Mouse (Mus musculus): ENCODE results near the gene Spag17. TPM values are rescaled to one million over a fixed set of nuclear protein-coding genes. Genes with fewer than 3 reads are reported as not detected.

The Spag17 gene
- not detected in 2 replicates for polyA plus RNA-seq (2012; ENCODE audit: insufficient read depth, insufficient read length, low replicate concordance, missing spikeins)

DNA sequence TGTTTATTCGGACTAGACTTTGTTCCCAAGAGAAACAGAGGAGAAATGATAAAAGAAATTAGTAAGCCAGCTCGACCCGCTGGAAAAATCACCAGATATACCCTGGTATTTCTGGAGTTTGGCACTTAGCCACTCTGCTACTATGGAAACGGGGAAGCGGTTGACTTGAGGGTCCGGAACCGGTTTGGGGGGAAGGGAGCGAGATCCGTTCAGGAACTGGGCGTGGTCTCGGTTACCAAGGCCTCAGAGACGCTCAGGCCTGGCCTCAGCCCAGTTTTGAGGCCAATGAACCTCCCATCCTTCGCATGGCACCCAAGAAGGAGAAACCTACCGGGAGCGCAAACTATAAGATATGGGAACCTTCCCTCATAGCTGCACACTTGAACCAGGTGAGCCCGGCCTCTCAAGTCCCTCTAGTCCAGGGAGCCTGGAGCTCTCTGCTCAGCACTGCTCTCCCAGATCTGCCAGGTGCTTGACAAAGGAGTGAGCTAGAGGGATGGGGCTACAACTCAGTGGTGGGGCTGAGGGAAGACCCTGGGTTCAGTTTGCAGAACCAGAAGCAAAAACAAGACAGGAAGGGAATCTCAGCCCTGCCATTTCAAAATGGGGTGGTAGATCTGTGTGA lies at the start of gene Spag17:
Spag17 (plus strand) TSS at position 220 of the 625 bp plus-strand sequence.
- Histone ChIP-seq H3K27ac (ENCODE audit: insufficient read depth, low read depth, low read length) (no peak within 1 kb of the TSS), H3K4me1 (ENCODE audit: control insufficient read depth, insufficient read depth, low read length) (peaks cover 6% of the 10 kb centered on the region), H3K4me3 (ENCODE audit: insufficient read depth, low read depth, low read length) (no peak within 1 kb of the TSS)
- TF ChIP-seq CTCF (IDR thresholded peaks at IDR 0.05; ENCODE audit: insufficient read depth, low read depth, low read length): no peak
- no peak for TF ChIP-seq POLR2A (IDR thresholded peaks at IDR 0.05; ENCODE audit: insufficient read depth, low read depth, low read length)
- 26% methylated on average over 16 of the region's 16 CpGs for WGBS

DNA sequence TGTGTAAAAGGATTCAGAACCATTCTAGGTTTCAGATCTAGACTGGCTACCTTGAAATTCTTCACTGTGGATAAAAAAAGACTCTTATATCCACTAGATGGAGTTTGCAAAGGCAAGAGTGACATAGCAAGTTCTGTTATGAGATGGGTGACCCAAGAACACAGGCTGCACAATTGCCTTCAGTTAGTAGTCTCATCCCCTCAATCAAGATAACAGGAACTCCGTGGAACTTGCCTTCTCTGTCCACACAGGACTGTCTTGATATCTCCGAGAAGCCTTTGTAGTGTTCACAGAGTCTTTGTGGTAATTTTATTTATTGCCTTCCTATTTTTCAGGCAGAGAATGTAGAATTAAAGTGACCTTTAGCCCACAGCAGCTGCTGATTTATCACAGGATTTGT lies 42.9 kb upstream of the Spag17 start:
- Histone ChIP-seq H3K4me1 (ENCODE audit: control insufficient read depth, insufficient read depth, low read length) (no peaks in the 10 kb centered on the region), H3K4me3 (ENCODE audit: insufficient read depth, low read depth, low read length) (no peak overlapping the region), H3K27ac (ENCODE audit: insufficient read depth, low read depth, low read length) (no peak overlapping the region)
- TF ChIP-seq CTCF (IDR thresholded peaks at IDR 0.05; ENCODE audit: insufficient read depth, low read depth, low read length): no peak
- no peak for TF ChIP-seq POLR2A (IDR thresholded peaks at IDR 0.05; ENCODE audit: insufficient read depth, low read depth, low read length)
- 82% methylated on average over 2 of the region's 2 CpGs for WGBS

DNA sequence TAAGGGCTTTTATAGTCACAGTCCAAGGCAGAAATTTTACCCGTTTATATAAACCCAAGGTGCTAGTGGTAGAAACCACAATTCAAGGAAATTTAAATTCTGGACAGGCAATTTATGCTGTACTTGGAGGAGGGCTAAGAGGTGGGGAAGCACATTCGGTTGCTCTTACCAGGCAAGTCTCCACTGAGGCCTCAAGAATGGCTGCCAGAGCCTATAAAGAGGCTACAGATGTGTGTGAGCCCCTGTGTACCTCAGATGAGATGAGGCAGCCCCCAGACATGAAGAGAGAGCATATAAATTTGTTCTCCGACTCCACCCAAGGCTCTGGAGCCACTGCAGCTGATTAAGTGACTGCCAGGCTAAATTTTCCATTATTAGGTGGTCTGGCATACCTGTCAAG lies 42.4 kb upstream of the Spag17 start:
- Histone ChIP-seq H3K4me3 (ENCODE audit: insufficient read depth, low read depth, low read length) (no peak overlapping the region), H3K27ac (ENCODE audit: insufficient read depth, low read depth, low read length) (no peak overlapping the region), H3K4me1 (ENCODE audit: control insufficient read depth, insufficient read depth, low read length) (no peaks in the 10 kb centered on the region)
- WGBS: 87% methylated on average over 3 of the region's 3 CpGs
- TF ChIP-seq CTCF (IDR thresholded peaks at IDR 0.05; ENCODE audit: insufficient read depth, low read depth, low read length): no peak
- TF ChIP-seq POLR2A (IDR thresholded peaks at IDR 0.05; ENCODE audit: insufficient read depth, low read depth, low read length): no peak

DNA sequence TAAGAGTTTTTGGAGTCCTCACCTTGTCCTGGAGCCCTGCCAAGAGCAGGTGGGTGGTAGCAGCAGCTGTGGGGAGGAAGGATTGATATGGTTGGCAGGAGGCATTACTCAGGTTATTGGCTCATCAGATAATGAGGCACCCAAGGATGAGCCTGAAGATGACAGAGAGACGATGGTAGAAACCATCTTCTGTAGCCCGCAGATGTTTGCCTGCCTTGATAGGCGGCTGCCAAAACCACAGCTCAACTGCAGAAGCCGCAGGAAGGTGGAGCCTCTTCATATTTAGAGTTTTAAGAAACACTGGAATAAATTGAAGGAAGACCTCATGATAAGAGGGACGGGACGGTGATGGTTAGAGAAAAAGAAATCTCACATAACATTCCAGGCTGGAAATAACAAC lies 42.0 kb upstream of the Spag17 start:
- Histone ChIP-seq H3K4me3 (ENCODE audit: insufficient read depth, low read depth, low read length) (no peak overlapping the region), H3K27ac (ENCODE audit: insufficient read depth, low read depth, low read length) (no peak overlapping the region), H3K4me1 (ENCODE audit: control insufficient read depth, insufficient read depth, low read length) (no peaks in the 10 kb centered on the region)
- TF ChIP-seq POLR2A (IDR thresholded peaks at IDR 0.05; ENCODE audit: insufficient read depth, low read depth, low read length) (no peak), CTCF (IDR thresholded peaks at IDR 0.05; ENCODE audit: insufficient read depth, low read depth, low read length) (no peak)
- WGBS: 91% methylated on average over 6 of the region's 6 CpGs

DNA sequence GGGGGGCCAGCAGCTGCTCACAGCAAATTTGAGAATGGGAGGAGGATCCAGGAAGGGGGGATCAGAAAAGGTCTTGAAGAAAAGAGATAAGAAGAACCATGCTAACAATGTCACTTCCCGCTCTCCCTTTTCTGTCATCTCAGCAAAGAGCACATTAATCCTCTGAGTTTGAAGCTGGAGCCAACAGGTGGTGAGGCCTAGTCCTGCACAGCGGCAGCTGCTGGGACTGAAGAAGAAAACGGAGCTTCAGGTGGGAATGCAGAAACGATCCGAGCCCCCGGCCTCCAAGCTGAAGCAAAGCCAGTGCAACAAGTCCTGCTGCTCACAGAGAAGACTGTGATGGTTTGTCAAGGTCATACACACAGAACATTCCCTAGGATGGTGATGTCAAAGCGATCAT lies 34.3 kb upstream of the Spag17 start:
- Histone ChIP-seq H3K4me1 (ENCODE audit: control insufficient read depth, insufficient read depth, low read length) (no peaks in the 10 kb centered on the region), H3K27ac (ENCODE audit: insufficient read depth, low read depth, low read length) (no peak overlapping the region), H3K4me3 (ENCODE audit: insufficient read depth, low read depth, low read length) (no peak overlapping the region)
- TF ChIP-seq POLR2A (IDR thresholded peaks at IDR 0.05; ENCODE audit: insufficient read depth, low read depth, low read length) (no peak), CTCF (IDR thresholded peaks at IDR 0.05; ENCODE audit: insufficient read depth, low read depth, low read length) (no peak)
- WGBS: 81% methylated on average over 7 of the region's 7 CpGs

DNA sequence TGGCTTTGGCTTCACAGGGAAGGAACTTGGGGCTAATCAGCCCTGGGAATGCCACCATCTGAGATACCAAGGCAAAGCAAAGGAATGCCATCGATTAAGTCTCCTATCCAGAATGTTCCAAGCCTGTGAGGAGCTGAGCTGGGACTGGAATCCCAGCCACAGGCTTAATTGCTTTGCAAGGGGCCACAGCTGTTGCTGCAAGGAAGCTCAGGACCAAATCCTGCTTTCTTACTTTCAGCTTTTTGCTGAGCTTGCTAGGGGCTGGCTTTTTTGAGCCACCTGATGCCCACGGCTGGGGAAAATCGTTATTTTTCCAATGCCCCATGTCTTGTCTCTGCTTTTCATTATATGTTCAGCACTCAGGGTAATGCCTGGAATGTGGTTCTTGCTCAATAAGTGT lies 30.6 kb upstream of the Spag17 start:
- TF ChIP-seq POLR2A (IDR thresholded peaks at IDR 0.05; ENCODE audit: insufficient read depth, low read depth, low read length) (no peak), CTCF (IDR thresholded peaks at IDR 0.05; ENCODE audit: insufficient read depth, low read depth, low read length) (no peak)
- WGBS: 67% methylated on average over 3 of the region's 3 CpGs
- Histone ChIP-seq H3K27ac (ENCODE audit: insufficient read depth, low read depth, low read length) (no peak overlapping the region), H3K4me3 (ENCODE audit: insufficient read depth, low read depth, low read length) (no peak overlapping the region), H3K4me1 (ENCODE audit: control insufficient read depth, insufficient read depth, low read length) (no peaks in the 10 kb centered on the region)

DNA sequence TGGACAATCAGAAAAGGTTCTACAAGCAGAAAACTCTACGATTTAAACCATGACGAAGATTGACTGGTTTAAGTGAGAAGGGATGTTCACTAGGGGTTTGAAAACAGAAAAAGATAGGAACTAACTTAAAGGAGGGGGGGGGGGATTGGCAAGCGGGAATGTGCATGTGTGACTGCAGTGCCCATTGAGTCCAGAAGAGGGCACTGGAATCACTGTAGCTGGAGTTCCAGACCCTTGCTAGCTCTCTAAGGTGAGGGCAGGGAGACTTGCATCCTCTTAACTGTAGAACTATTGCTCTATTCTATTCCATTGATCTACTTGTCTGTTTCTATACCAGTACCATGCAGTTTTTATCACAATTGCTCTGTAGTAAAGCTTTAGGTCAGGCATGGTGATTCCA lies 26.3 kb upstream of the Spag17 start:
- Histone ChIP-seq H3K4me3 (ENCODE audit: insufficient read depth, low read depth, low read length) (no peak overlapping the region), H3K4me1 (ENCODE audit: control insufficient read depth, insufficient read depth, low read length) (no peaks in the 10 kb centered on the region), H3K27ac (ENCODE audit: insufficient read depth, low read depth, low read length) (no peak overlapping the region)
- no peak for TF ChIP-seq CTCF (IDR thresholded peaks at IDR 0.05; ENCODE audit: insufficient read depth, low read depth, low read length)
- TF ChIP-seq POLR2A (IDR thresholded peaks at IDR 0.05; ENCODE audit: insufficient read depth, low read depth, low read length): no peak
- 77% methylated on average over 3 of the region's 3 CpGs for WGBS

DNA sequence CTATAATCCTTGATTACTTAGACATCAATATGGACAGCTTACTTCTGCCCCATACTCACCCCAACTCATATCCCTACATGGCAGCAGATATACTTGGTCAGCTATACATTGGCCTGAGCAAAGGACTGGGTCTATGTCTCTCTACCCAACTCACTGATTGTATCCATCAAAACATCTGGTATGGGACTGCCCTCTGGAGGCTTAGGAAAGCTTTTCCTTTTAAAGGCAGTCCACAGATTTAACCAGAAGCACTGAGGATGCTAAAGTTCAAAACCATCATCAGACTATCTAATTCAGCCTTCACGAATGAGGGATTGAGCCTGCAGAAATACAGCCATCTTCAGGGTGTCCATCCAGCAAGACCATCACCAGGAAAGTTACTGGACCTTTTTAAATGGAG lies 20.5 kb upstream of the Spag17 start:
- no peak for TF ChIP-seq CTCF (IDR thresholded peaks at IDR 0.05; ENCODE audit: insufficient read depth, low read depth, low read length)
- no peak for TF ChIP-seq POLR2A (IDR thresholded peaks at IDR 0.05; ENCODE audit: insufficient read depth, low read depth, low read length)
- WGBS: 88% methylated on average over 1 of the region's 1 CpGs
- Histone ChIP-seq H3K4me3 (ENCODE audit: insufficient read depth, low read depth, low read length) (no peak overlapping the region), H3K4me1 (ENCODE audit: control insufficient read depth, insufficient read depth, low read length) (no peaks in the 10 kb centered on the region), H3K27ac (ENCODE audit: insufficient read depth, low read depth, low read length) (no peak overlapping the region)

DNA sequence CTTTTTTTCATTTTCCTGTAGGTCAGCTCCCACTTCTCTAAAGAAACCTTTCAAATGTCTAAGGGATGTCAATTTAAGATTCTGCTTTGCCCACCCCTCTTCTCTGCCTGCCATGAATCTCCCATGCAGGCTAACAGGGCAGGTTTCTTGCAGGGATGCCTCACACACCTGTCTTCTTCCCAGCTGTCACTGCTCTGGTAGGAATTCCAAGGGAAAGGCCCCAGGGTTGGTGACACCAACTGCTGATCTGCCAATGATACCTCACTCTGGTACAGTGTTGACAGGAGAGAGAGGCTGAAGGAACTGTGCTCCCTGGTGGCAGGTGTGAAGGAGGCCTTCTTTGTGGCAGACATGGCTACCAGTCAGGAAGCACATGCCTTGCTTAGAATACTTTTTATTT lies 10.1 kb upstream of the Spag17 start:
- Histone ChIP-seq H3K4me1 (ENCODE audit: control insufficient read depth, insufficient read depth, low read length) (no peaks in the 10 kb centered on the region), H3K4me3 (ENCODE audit: insufficient read depth, low read depth, low read length) (no peak overlapping the region), H3K27ac (ENCODE audit: insufficient read depth, low read depth, low read length) (no peak overlapping the region)
- TF ChIP-seq POLR2A (IDR thresholded peaks at IDR 0.05; ENCODE audit: insufficient read depth, low read depth, low read length) (no peak), CTCF (IDR thresholded peaks at IDR 0.05; ENCODE audit: insufficient read depth, low read depth, low read length) (no peak)

DNA sequence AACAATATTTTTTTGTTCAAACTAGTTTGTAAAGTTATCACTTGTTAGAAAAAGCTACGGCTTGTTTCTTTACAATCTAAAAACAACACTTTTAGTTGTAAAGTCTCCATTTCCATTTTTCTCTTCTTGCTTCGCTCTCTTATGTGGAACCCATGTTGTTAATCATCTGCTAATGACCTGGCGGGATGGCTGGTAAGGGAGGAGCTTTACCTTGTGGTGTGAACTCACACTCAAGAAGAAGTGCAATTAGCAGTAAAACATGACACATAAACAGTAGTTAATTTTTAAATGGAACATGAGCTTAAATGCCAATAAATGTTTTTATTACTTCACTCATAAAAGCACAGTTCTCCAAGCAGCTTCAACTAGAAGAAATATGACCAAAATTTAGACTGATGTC lies 3.7 kb upstream of the Spag17 start:
- Histone ChIP-seq H3K4me1 (ENCODE audit: control insufficient read depth, insufficient read depth, low read length) (peaks cover 6% of the 10 kb centered on the region), H3K4me3 (ENCODE audit: insufficient read depth, low read depth, low read length) (no peak overlapping the region), H3K27ac (ENCODE audit: insufficient read depth, low read depth, low read length) (no peak overlapping the region)
- TF ChIP-seq CTCF (IDR thresholded peaks at IDR 0.05; ENCODE audit: insufficient read depth, low read depth, low read length) (no peak), POLR2A (IDR thresholded peaks at IDR 0.05; ENCODE audit: insufficient read depth, low read depth, low read length) (no peak)
- 76% methylated on average over 3 of the region's 3 CpGs for WGBS

Data from olfactory bulb, adult 2 months (tissue).